Mouse (Mus musculus): Measurements from ENCODE around the gene Sfxn1. TPM values are rescaled to one million over a fixed set of nuclear protein-coding genes. Genes with fewer than 3 reads are reported as not detected.

Sfxn1 gene
- total RNA-seq, 1 experiment from 2014 or later = 62.8 TPM

DNA sequence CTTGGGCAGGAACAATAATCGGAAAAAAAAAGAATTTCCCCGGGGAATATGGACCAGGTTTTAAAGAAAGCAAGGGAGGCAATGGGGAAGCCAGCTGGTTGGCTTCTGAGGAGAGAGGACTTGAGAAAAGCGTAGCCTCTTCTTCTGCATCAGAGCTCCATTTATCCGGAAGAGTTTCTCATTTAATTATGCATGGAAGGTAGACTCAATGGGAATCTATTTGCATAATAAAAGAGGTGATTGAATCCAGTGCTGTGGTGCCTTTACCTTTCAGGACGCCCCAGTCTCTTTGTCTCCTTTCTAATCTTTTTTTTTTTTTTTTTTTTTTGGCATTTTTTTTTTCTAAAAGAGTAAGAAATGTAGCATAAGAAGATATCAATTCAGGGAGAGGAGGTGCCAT is 46.7 kb downstream of the Sfxn1 start:
- DNase-seq = no peak

DNA sequence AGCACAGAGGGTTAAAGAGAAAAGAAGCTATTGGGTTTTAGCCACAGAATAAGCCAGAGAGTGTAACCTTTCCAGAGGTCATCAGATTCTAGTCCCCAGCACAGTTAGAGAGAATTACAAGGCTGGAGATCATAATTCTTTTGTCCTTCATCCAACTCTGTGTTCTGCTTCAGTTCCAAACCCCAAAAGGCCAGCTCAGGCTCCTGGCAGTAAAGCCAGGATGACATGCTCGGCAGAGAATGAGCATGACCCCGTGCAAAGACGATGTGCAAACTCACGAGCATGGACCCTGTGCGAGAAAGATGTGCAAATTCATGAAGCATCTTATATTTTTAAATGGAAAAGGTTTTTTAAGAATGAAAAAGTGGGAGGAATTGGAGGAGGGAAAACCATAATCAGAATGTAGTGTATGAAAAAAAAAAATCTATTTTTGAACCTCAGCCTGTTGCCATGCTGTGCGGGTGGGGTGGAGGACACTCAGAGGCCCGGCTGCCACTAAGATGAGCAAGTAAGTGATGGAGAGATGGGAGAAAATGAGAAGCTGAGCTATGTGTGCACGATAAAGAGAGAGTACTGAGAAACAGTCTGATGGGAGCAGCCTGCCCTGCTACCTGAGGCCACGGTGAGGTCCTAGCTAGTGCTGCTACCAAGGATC is 66.2 kb downstream of the Sfxn1 start:
- no peak for DNase-seq

DNA sequence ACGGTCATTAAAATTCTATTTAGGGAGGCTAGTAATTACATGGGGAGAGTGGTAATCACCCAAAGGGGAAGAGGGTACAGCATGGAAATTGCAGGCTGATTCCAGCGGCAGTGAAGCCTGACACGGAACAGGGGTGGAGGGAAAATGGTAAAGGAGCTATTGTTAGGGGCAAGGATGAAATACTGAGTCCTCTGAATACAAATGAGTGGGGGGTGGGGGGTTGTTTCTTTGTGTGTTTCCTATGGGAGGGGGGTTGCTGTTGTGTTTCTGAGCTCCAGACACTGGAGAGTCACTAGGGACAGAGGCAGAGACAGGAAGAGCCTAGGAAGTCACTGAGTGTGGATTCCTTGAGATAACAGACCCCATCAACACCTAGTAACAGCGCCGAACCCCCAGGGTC is 72.1 kb downstream of the Sfxn1 start:
- no peak for DNase-seq

DNA sequence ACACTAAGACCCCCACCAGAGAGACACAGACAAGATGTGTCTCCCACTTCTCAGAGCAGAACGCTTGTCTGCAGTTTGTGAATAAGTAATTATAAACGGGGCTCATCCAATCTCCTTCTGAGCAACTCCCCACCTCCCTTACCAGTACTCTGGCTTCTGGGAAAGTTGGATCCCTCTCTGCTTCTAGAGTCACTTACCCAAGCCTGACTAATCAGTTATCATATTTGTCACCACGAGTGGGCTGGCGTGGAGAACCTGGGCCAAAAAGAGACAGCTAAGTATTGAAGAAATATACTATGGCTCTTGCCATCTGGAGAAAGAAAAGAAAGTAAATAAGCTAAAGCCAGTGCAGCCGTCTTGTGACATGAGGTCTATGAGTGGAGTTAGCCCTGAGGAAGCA is 73.0 kb downstream of the Sfxn1 start:
- DNase-seq = no peak

DNA sequence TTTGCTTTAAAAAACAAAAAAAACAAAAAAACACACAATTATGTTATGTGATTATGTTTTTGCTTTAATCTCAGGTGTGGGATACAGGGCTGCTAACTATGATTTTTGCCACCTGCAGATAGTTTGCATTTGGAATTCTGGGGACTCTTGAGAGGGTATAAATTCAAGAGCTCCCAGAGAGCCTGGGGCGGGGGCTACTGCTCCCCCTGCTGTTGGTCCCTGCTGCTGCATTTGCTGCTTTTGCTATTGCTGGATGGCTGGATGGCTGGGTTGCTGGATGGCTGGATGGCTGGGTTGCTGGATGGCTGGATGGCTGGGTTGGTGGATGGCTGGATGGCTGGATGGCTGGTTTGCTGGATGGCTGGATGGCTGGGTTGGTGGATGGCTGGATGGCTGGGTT is 75.7 kb downstream of the Sfxn1 start:
- peak; percentile 14 for DNase-seq

DNA sequence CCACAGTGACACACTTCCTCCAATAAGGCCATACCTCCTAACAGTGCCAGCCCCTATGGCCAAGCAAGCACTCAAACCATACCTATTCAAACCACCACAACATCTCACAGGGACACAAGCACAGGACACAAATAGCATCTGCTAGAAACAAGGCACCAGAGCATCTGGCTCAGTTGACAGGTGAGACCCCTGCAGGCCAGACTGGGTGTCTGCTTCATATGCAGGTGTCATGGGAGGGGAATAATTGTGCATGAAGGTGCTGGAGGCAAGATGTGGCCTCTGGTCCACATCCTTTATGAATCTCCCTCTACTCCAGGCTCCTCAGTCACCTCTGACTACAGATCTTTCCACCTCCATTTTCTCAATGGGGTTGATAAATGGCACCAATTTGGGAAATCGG is 80.8 kb downstream of the Sfxn1 start:
- DNase-seq = no peak

DNA sequence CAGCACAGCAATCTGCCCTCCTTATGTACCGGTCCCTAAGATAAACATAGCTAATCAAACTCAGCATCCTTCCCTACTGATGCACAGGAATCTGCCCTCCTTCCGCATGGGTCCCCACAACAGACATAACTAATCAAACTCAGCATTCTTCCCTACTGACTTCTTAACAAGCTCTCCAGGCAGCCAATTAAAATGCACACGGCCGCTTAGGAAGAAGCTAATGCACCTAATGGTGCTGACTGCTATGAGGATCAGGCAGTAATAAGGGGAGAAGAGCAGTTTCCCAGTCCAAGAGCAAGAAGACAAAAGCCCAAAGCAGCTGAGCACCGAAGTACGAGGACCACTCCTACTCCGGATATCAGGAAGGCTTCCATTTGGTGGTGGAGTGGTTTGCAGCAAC is 81.2 kb downstream of the Sfxn1 start:
- no peak for DNase-seq

DNA sequence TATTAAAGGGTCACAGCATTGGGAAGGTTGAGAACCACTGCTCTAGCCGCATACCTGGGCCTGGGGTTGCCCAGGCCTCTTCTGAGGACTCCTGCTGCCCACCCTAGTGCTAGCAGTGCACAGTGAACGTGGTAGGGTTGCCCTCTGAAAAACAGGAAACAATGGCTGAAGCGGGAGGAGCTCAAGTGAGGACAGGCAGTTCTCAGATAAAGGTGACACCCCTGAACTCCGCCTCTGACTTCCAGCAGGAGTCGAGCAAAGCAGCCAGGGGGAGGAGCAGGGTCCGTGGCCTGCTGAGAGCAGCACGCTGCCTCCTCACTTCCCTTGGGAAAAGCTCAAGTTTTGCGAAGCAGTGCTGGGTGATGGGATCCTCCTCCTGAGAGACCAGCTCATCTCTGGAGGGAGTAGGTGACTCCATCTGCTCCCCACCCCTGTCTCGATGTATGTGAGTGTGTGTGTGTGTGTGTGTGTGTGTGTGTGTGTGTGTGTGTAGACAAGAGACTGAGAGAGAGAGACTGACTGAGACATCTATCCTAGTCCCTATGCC is 82.1 kb downstream of the Sfxn1 start:
- DNase-seq = no peak

DNA sequence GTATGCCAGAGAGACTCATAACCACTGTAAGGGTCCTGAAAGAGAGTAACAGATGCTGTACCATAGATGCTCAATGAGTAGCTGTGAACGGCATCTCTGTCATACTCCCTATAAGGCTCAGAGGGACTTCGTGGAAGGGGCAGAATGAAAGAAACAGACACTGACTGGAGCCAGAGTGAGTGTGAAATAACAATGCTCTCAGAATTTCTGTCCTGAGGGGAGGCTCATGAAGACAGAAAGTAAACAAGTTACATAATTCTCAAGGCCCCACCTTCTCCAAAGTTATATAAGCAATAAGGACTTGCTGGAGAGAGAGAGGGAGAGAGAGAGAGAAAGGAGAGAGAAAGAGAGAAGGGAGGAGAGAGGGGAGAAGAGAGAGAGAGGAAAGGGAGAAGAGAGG is 84.2 kb downstream of the Sfxn1 start:
- no peak for DNase-seq

Other genes with a start within 250 kb of the Sfxn1 start
- gene Drd1, start 16.2 kb upstream of the Sfxn1 start, total RNA-seq (2021) = 0.30 and 0.34 TPM in 2 replicates
- gene Hrh2, start 120.3 kb downstream of the Sfxn1 start, total RNA-seq (2021) = 0.63 and 1.5 TPM in 2 replicates

Data from adrenal gland, postnatal 14 days (tissue).